Mouse (Mus musculus): Measurements from ENCODE around the gene Nubp1. TPM values are rescaled to one million over a fixed set of nuclear protein-coding genes. Genes with fewer than 3 reads are reported as not detected.

Gene Nubp1
- total and polyA plus RNA-seq, 3 experiments, result 57.7 to 75.0 TPM; not detected in 1

GRCm38 (mm10) chr16:10369468-10369934, 42.2 kb upstream of the Nubp1 start:
- H3K9me3 ChIP-seq (replicated peaks; ENCODE audit: insufficient read depth, low read length), result no peaks in the 10 kb centered on the region
- H3K4me1 ChIP-seq (ENCODE audit: control insufficient read depth in 1 of 2, insufficient read depth in 2 of 2, low read length in 2 of 2), result no peaks in the 10 kb centered on the region
- H3K79me2 ChIP-seq (ENCODE audit: control insufficient read depth, insufficient read depth, low read length, poor library complexity), result no peaks in the 10 kb centered on the region
- TF ChIP-seq MAZ (IDR thresholded peaks at IDR 0.05; ENCODE audit: low read depth, low read length), result no peak
- no peak for TF ChIP-seq TAL1 (IDR thresholded peaks at IDR 0.05; ENCODE audit: low read length)
- TF ChIP-seq SMC3 (IDR thresholded peaks at IDR 0.05; ENCODE audit: low read depth, low read length), result no peak
- TF ChIP-seq NRF1 (IDR thresholded peaks at IDR 0.05; ENCODE audit: insufficient read depth, low read depth, low read length, poor library complexity, severe bottlenecking), result no peak
- no peak for TF ChIP-seq POLR2AphosphoS2 (IDR thresholded peaks at IDR 0.05; ENCODE audit: low read length)
- no peak for TF ChIP-seq POLR2A (IDR thresholded peaks at IDR 0.05; ENCODE audit: control insufficient read depth in 1 of 2, insufficient read depth in 1 of 2, low read depth in 1 of 2, low read length in 2 of 2, poor library complexity in 1 of 2)
- TF ChIP-seq POLR2AphosphoS5 (IDR thresholded peaks at IDR 0.05; ENCODE audit: borderline replicate concordance, low read depth, low read length), result no peak
- TF ChIP-seq HCFC1 (IDR thresholded peaks at IDR 0.05; ENCODE audit: low read depth, low read length), result no peak
- no peak for TF ChIP-seq USF2 (IDR thresholded peaks at IDR 0.05; ENCODE audit: borderline replicate concordance in 1 of 2, insufficient read depth in 1 of 2, low read depth in 1 of 2, low read length in 2 of 2)
- no peak overlapping the region for H3K27ac ChIP-seq (ENCODE audit: control insufficient read depth, low read depth, low read length)
- H3K9ac ChIP-seq (ENCODE audit: control insufficient read depth, low read depth, low read length, poor library complexity, severe bottlenecking), result no peak overlapping the region
- no peaks in the 10 kb centered on the region for H3K36me3 ChIP-seq (ENCODE audit: control insufficient read depth in 1 of 2, insufficient read depth in 2 of 2, low read length in 2 of 2)
- DNase-seq (ENCODE audit: low read depth, low spot score), result no peak
- peaks cover 0 to 1% of the 10 kb centered on the region in 2 experiments; a peak in 1 of 4 replicates for H3K27me3 ChIP-seq (ENCODE audit: control insufficient read depth in 1 of 2, insufficient read depth in 2 of 2, low read length in 2 of 2)
- no peak overlapping the region for H3K4me3 ChIP-seq (ENCODE audit: control insufficient read depth in 1 of 2, insufficient read depth in 1 of 2, low read depth in 2 of 2, low read length in 2 of 2)

DNA sequence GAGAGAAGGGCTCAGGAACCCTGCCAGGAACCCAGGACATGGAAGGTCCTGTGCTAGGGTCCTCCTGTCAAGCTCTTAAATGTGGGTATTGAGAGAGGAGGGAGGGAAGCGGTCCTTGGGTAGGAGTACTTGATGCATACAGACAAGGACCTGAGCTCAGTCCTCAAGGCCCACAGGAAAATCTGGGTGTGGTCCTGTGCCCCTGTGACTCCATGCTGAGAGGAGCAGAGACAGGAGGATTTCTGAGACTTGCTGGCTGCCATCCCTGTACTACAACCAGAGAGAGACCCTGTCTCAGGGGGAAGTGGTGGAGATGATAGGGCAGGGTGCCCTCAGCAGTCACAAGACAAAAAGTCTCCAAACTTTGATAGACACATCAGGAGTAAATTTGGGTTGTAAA, 41.8 kb upstream of the Nubp1 start:
- Histone ChIP-seq H3K79me2 (ENCODE audit: control insufficient read depth, insufficient read depth, low read length, poor library complexity) (no peaks in the 10 kb centered on the region), H3K36me3 (ENCODE audit: control insufficient read depth in 1 of 2, insufficient read depth in 2 of 2, low read length in 2 of 2) (no peaks in the 10 kb centered on the region), H3K9me3 (replicated peaks; ENCODE audit: insufficient read depth, low read length) (no peaks in the 10 kb centered on the region), H3K9ac (ENCODE audit: control insufficient read depth, low read depth, low read length, poor library complexity, severe bottlenecking) (no peak overlapping the region), H3K27me3 (ENCODE audit: control insufficient read depth in 1 of 2, insufficient read depth in 2 of 2, low read length in 2 of 2) (peaks cover 0 to 1% of the 10 kb centered on the region in 2 experiments; a peak in 1 of 4 replicates), H3K27ac (ENCODE audit: control insufficient read depth, low read depth, low read length) (no peak overlapping the region), H3K4me1 (ENCODE audit: control insufficient read depth in 1 of 2, insufficient read depth in 2 of 2, low read length in 2 of 2) (no peaks in the 10 kb centered on the region), H3K4me3 (ENCODE audit: control insufficient read depth in 1 of 2, insufficient read depth in 1 of 2, low read depth in 2 of 2, low read length in 2 of 2) (no peak overlapping the region)
- no peak for TF ChIP-seq GABPA (IDR thresholded peaks at IDR 0.05; ENCODE audit: low read depth, low read length)
- TF ChIP-seq JUND (IDR thresholded peaks at IDR 0.05; ENCODE audit: low read depth, low read length), result no peak
- no peak for TF ChIP-seq ZKSCAN1 (IDR thresholded peaks at IDR 0.05; ENCODE audit: low read depth, low read length)
- TF ChIP-seq MEF2A (IDR thresholded peaks at IDR 0.05; ENCODE audit: extremely low read depth, insufficient replicate concordance, low read depth, low read length, poor library complexity, severe bottlenecking), result no peak
- no peak for TF ChIP-seq TAL1 (IDR thresholded peaks at IDR 0.05; ENCODE audit: low read length)
- TF ChIP-seq USF2 (IDR thresholded peaks at IDR 0.05; ENCODE audit: borderline replicate concordance in 1 of 2, insufficient read depth in 1 of 2, low read depth in 1 of 2, low read length in 2 of 2), result no peak
- no peak for TF ChIP-seq SMC3 (IDR thresholded peaks at IDR 0.05; ENCODE audit: low read depth, low read length)
- no peak for TF ChIP-seq TCF12 (IDR thresholded peaks at IDR 0.05; ENCODE audit: low read depth, low read length)
- TF ChIP-seq EP300 (IDR thresholded peaks at IDR 0.05; ENCODE audit: low read depth in 1 of 2, low read length in 2 of 2), result no peak
- TF ChIP-seq MYC (IDR thresholded peaks at IDR 0.05; ENCODE audit: low read depth, low read length), result no peak
- TF ChIP-seq HCFC1 (IDR thresholded peaks at IDR 0.05; ENCODE audit: low read depth, low read length), result no peak
- no peak for TF ChIP-seq CHD1 (IDR thresholded peaks at IDR 0.05; ENCODE audit: low read depth, low read length)
- TF ChIP-seq E2F4 (IDR thresholded peaks at IDR 0.05; ENCODE audit: borderline replicate concordance, low read depth, low read length), result no peak
- no peak for TF ChIP-seq UBTF (IDR thresholded peaks at IDR 0.05; ENCODE audit: borderline replicate concordance, insufficient read depth, low read depth, low read length)
- TF ChIP-seq POLR2AphosphoS5 (IDR thresholded peaks at IDR 0.05; ENCODE audit: borderline replicate concordance, low read depth, low read length), result no peak
- TF ChIP-seq GATA1 (IDR thresholded peaks at IDR 0.05; ENCODE audit: low read depth, low read length), result no peak
- TF ChIP-seq MAX (IDR thresholded peaks at IDR 0.05; ENCODE audit: low read length), result no peak
- TF ChIP-seq CTCF (IDR thresholded peaks at IDR 0.05 in 2 of 3, conservative IDR thresholded peaks at IDR 0.05 in 1 of 3; ENCODE audit: control insufficient read depth in 1 of 3, insufficient read depth in 1 of 3, low read depth in 2 of 3, low read length in 3 of 3, poor library complexity in 1 of 3, severe bottlenecking in 1 of 3), result no peak
- no peak for DNase-seq (ENCODE audit: low read depth, low spot score)

Measured in MEL (cell line).